Mouse (Mus musculus) heart, adult 2 months (tissue): ENCODE results near the gene Hvcn1.

ENCODE experiments used
- CTCF ChIP-seq: fragments of 200-600 bp; IDR thresholded peaks from 2 replicates; pipeline ENCODE4 v1.8.1; 2022; ENCODE audit warnings: antibody characterized with exemption, mild to moderate bottlenecking, moderate library complexity
- EP300 ChIP-seq: fragments of 200-500 bp; IDR thresholded peaks from 2 replicates; pipeline ENCODE4 v1.6.1; 2011; ENCODE audit warnings: low read depth, low read length, control low read depth; ENCODE audit not compliant: insufficient read depth
- POLR2A ChIP-seq: fragments of 200-500 bp; IDR thresholded peaks from 2 replicates; pipeline ENCODE4 v1.6.1; 2011; ENCODE audit warnings: mild to moderate bottlenecking, low read depth, low read length, control low read depth; ENCODE audit not compliant: insufficient read depth

GRCm38 (mm10) chr5:122237200-122237599 lies 30.6 kb downstream of the Hvcn1 start:
- TF ChIP-seq CTCF (no peak), POLR2A (no peak), EP300 (no peak)
